Mouse (Mus musculus) bone marrow, adult 2 months (tissue): ENCODE measurements around the gene Pon1. TPM values are rescaled to one million over a fixed set of nuclear protein-coding genes. Genes with fewer than 3 reads are reported as not detected.

Source experiments
- H3K27ac ChIP-seq: fragments of 200-500 bp; 2 replicates; pipeline ENCODE4 v1.5.1; 2012; ENCODE audit warnings: low read depth, mild to moderate bottlenecking, control low read depth, inconsistent platforms, low read length; ENCODE audit not compliant: control insufficient read depth, poor library complexity, insufficient read depth
- H3K4me1 ChIP-seq: fragments of 200-500 bp; 2 replicates; pipeline ENCODE4 v1.6.1; 2011; ENCODE audit warnings: low read length; ENCODE audit not compliant: control insufficient read depth, insufficient read depth
- H3K4me3 ChIP-seq: fragments of 200-500 bp; replicated peaks from 2 replicates; pipeline ENCODE3; 2011; ENCODE audit warnings: mild to moderate bottlenecking, low read depth, low read length, control low read depth; ENCODE audit not compliant: control insufficient read depth
- CTCF ChIP-seq: fragments of 200-500 bp; IDR thresholded peaks from 2 replicates; pipeline ENCODE4 v1.5.1; 2011; ENCODE audit warnings: low read length, control low read depth; ENCODE audit not compliant: control insufficient read depth, insufficient read depth
- POLR2A ChIP-seq: fragments of 200-500 bp; IDR thresholded peaks from 2 replicates; pipeline ENCODE4 v1.6.1; 2011; ENCODE audit warnings: low read depth, mild to moderate bottlenecking, control low read depth, low read length, borderline replicate concordance; ENCODE audit not compliant: control insufficient read depth
- WGBS: fragments of 180-500 bp; shearing (Covaris S2); methylation state at CpG from one replicate; pipeline ENCODE4 v1.1.7; 2018; 5-methylcytosine and 5-hydroxymethylcytosine counted together
- polyA plus RNA-seq: library from polyadenylated mRNA; stranded (reverse); fragments of >200 nt; gene quantifications from 2 replicates; pipeline ENCODE4 v1.2.4, GENCODE M21; 2011; ENCODE audit warnings: low replicate concordance; ENCODE audit not compliant: missing spikeins, insufficient read depth, insufficient read length

Pon1 gene
- polyA plus RNA-seq, 1 experiment = 3.3 TPM

GRCm38 (mm10) chr6:5171418-5171817 is 22.3 kb downstream of the Pon1 start:
- no peak overlapping the region for H3K27ac ChIP-seq

GRCm38 (mm10) chr6:5168158-5168557 is 25.6 kb downstream of the Pon1 start:
- no peak overlapping the region for H3K27ac ChIP-seq
- WGBS = 83% methylated on average over 9 of the region's 9 CpGs
- TF ChIP-seq POLR2A = no peak
- no peak for TF ChIP-seq CTCF
- H3K4me1 ChIP-seq = no peaks in the 10 kb centered on the region; the same call in 1 of the 2 replicates
- no peak overlapping the region for H3K4me3 ChIP-seq

More at GRCm38 (mm10) chr6:5171418-5171817, 22.3 kb downstream of the Pon1 start:
- H3K4me3 ChIP-seq = no peak overlapping the region
- H3K4me1 ChIP-seq = peaks cover 1% of the 10 kb centered on the region; the same call in 1 of the 2 replicates
- WGBS = 72% methylated on average over 4 of the region's 4 CpGs
- TF ChIP-seq CTCF = no peak
- TF ChIP-seq POLR2A = no peak

- Histone ChIP-seq H3K4me1 (no peaks in the 10 kb centered on the region; the same call in 1 of the 2 replicates), H3K4me3 (peak overlapping the region; percentile 45), H3K27ac (no peak overlapping the region)
- TF ChIP-seq POLR2A (no peak), CTCF (no peak)
- WGBS = 3% methylated on average over 14 of the region's 14 CpGs
These were observed 26.6 kb downstream of the Pon1 start for GRCm38 (mm10) chr6:5167051-5167677.

- 25% methylated on average over 9 of the region's 9 CpGs for WGBS
These were observed 28.9 kb downstream of the Pon1 start for GRCm38 (mm10) chr6:5164855-5165254.

GRCm38 (mm10) chr6:5163507-5164144 is 30.1 kb downstream of the Pon1 start:
- Histone ChIP-seq H3K4me1 (no peaks in the 10 kb centered on the region; the same call in 1 of the 2 replicates), H3K27ac (no peak overlapping the region), H3K4me3 (no peak overlapping the region)
- WGBS = 90% methylated on average over 14 of the region's 14 CpGs
- TF ChIP-seq CTCF (no peak), POLR2A (no peak)

More at GRCm38 (mm10) chr6:5164855-5165254, 28.9 kb downstream of the Pon1 start:
- Histone ChIP-seq H3K4me3 (no peak overlapping the region), H3K4me1 (no peaks in the 10 kb centered on the region; the same call in 1 of the 2 replicates), H3K27ac (no peak overlapping the region)
- no peak for TF ChIP-seq POLR2A
- no peak for TF ChIP-seq CTCF

GRCm38 (mm10) chr6:5162052-5162451 is 31.7 kb downstream of the Pon1 start:
- Histone ChIP-seq H3K27ac (no peak overlapping the region), H3K4me3 (no peak overlapping the region), H3K4me1 (no peaks in the 10 kb centered on the region; the same call in 1 of the 2 replicates)
- WGBS = 71% methylated on average over 6 of the region's 6 CpGs
- TF ChIP-seq CTCF (no peak), POLR2A (no peak)

- TF ChIP-seq POLR2A = no peak
- TF ChIP-seq CTCF = no peak
- WGBS = 42% methylated on average over 7 of the region's 7 CpGs
- H3K4me3 ChIP-seq = no peak overlapping the region
- H3K27ac ChIP-seq = no peak overlapping the region
- H3K4me1 ChIP-seq = peaks cover 2% of the 10 kb centered on the region
These were observed 34.4 kb downstream of the Pon1 start for GRCm38 (mm10) chr6:5159385-5159791.

- Histone ChIP-seq H3K4me1 (peaks cover 2% of the 10 kb centered on the region), H3K4me3 (no peak overlapping the region), H3K27ac (no peak overlapping the region)
- 40% methylated on average over 6 of the region's 6 CpGs for WGBS
- TF ChIP-seq POLR2A = no peak
- TF ChIP-seq CTCF = no peak
These were observed 37.0 kb downstream of the Pon1 start for GRCm38 (mm10) chr6:5156541-5157425.
